Mouse (Mus musculus) limb, embryonic 11.5 days (tissue): Measurements from ENCODE around the gene Hist1h2br. TPM values are rescaled to one million over a fixed set of nuclear protein-coding genes. Genes with fewer than 3 reads are reported as not detected.

ENCODE experiments used
- ATAC-seq: fragments of 200-750 bp; cut with Nextera tagmentation; 2 replicates; pipeline ENCODE4 v1.8.0; 2017; ENCODE audit warnings: low read depth; ENCODE audit not compliant: insufficient number of reproducible peaks, low FRiP score, low TSS enrichment
- DNase-seq: peaks from one replicate; pipeline ENCODE4 v3.0.0-alpha.2; 2015; ENCODE audit warnings: low spot score
- H3K27ac ChIP-seq: fragments of 300-500 bp; sonication (generic); replicated peaks from 2 replicates; pipeline ENCODE4 v1.5.1; 2014; ENCODE audit warnings: low read depth, mild to moderate bottlenecking, low read length
- H3K27me3 ChIP-seq: fragments of 300-500 bp; sonication (generic); 2 replicates; pipeline ENCODE4 v1.6.1; 2014; ENCODE audit warnings: mild to moderate bottlenecking, low read length, mixed read lengths; ENCODE audit not compliant: control insufficient read depth, insufficient read depth
- H3K36me3 ChIP-seq: fragments of 300-500 bp; sonication (generic); 2 replicates; pipeline ENCODE4 v1.6.1; 2014; ENCODE audit warnings: mild to moderate bottlenecking, low read length, moderate library complexity, mixed read lengths; ENCODE audit not compliant: control insufficient read depth, insufficient read depth
- H3K4me1 ChIP-seq: fragments of 300-500 bp; sonication (generic); 2 replicates; pipeline ENCODE4 v1.6.1; 2014; ENCODE audit warnings: low read length, mixed read lengths; ENCODE audit not compliant: control insufficient read depth, insufficient read depth
- H3K4me2 ChIP-seq: fragments of 300-500 bp; sonication (generic); 2 replicates; pipeline ENCODE4 v1.6.1; 2014; ENCODE audit warnings: low read depth, mild to moderate bottlenecking, moderate library complexity; ENCODE audit not compliant: severe bottlenecking
- H3K4me3 ChIP-seq: fragments of 300-500 bp; sonication (generic); 2 replicates; pipeline ENCODE4 v1.5.1; 2014; ENCODE audit warnings: low read depth, low read length
- H3K9ac ChIP-seq: fragments of 300-500 bp; sonication (generic); 2 replicates; pipeline ENCODE4 v1.6.1; 2014; ENCODE audit warnings: mild to moderate bottlenecking, low read length
- H3K9me3 ChIP-seq: fragments of 300-500 bp; sonication (generic); 2 replicates; pipeline ENCODE4 v1.6.1; 2016; ENCODE audit warnings: low read length; ENCODE audit not compliant: control insufficient read depth
- WGBS: fragments of 180-500 bp; shearing (Covaris S2); extraction: QIAGEN DNeasy Blood & Tissue Kit; methylation state at CpG from one replicate; pipeline ENCODE4 v1.1.7; 2014; 5-methylcytosine and 5-hydroxymethylcytosine counted together
- microRNA-seq: library from miRNA; unstranded; fragments of <30 nt; microRNA quantifications from one replicate; pipeline ENCODE4, GENCODE M21; 2016
- polyA plus RNA-seq: library from polyadenylated mRNA; unstranded; fragments of >200 nt; fragmentation: Nextera tagmentation; extraction: Ambion mirVana; gene quantifications from 2 replicates; pipeline ENCODE4 v1.2.1, GENCODE M21; 2014

Gene Hist1h2br
- polyA plus RNA-seq, 1 experiment from 2014 or later = 24.2 TPM

DNA sequence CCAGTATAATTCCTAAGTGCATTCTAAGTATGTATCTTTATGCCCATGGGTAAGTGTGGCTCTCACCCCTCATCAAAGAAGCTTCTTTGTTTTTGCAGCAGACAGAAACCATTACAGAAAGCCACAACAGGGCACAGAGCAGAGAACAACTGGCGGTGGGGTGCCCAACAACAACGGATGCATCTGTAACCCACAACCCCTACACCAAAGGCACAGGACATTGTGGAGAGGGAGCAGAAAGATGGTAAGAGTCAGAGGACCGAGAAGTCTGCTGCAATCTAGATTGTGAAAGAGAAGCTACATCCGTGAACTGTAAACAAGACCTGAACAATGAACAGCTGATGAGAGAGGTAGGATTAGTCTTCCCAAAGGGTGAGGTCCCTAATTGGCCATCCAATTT is 51.0 kb downstream of the Hist1h2br start:
- Histone ChIP-seq H3K4me1 (no peaks in the 10 kb centered on the region), H3K27ac (no peak overlapping the region), H3K4me2 (no peak overlapping the region), H3K36me3 (no peaks in the 10 kb centered on the region), H3K4me3 (no peak overlapping the region), H3K9me3 (no peaks in the 10 kb centered on the region), H3K9ac (no peak overlapping the region), H3K27me3 (no peaks in the 10 kb centered on the region)
- ATAC-seq (no peak), DNase-seq (no peak)
- 82% methylated on average over 4 of the region's 4 CpGs for WGBS

Small RNA genes within 50 kb of the gene (microRNA-seq; reads per million reads assigned to microRNA genes)
- not detected for gene Gm19658
- not detected for gene Gm44346
- gene Gm44466 = not detected

Other genes with a start within 250 kb of the Hist1h2br start
- gene Olfr1362, start 219.7 kb upstream of the Hist1h2br start, polyA plus RNA-seq = not detected in 2 replicates
- gene Olfr11, start 191.2 kb upstream of the Hist1h2br start, polyA plus RNA-seq = not detected in 2 replicates
- not detected in 2 replicates for gene Olfr1361, start 170.4 kb upstream of the Hist1h2br start, polyA plus RNA-seq
- not detected in 2 replicates for gene Olfr1360, start 156.3 kb upstream of the Hist1h2br start, polyA plus RNA-seq
- not detected in 2 replicates for gene Olfr1359, start 135.6 kb upstream of the Hist1h2br start, polyA plus RNA-seq
- 2.2 and 2.9 TPM in 2 replicates for gene Hist1h2bl, start 117.6 kb upstream of the Hist1h2br start, polyA plus RNA-seq
- gene Hist1h2ai, start 117.3 kb upstream of the Hist1h2br start, polyA plus RNA-seq = 16.9 and 20.4 TPM in 2 replicates
- gene Hist1h3h, start 116.1 kb upstream of the Hist1h2br start, polyA plus RNA-seq = 13.2 and 15.5 TPM in 2 replicates
- 7.6 and 9.2 TPM in 2 replicates for gene Hist1h2bm, start 111.7 kb upstream of the Hist1h2br start, polyA plus RNA-seq
- gene Hist1h4j, start 98.7 kb upstream of the Hist1h2br start, polyA plus RNA-seq = 1.1 and 1.7 TPM in 2 replicates
- 3.4 and 7.1 TPM in 2 replicates for gene Hist1h4k, start 83.2 kb upstream of the Hist1h2br start, polyA plus RNA-seq
- 6.1 and 9.4 TPM in 2 replicates for gene Hist1h2ak, start 79.9 kb upstream of the Hist1h2br start, polyA plus RNA-seq
- 1.8 and 2.6 TPM in 2 replicates for gene Hist1h2bn, start 79.6 kb upstream of the Hist1h2br start, polyA plus RNA-seq
- gene Hist1h1b, start 53.1 kb upstream of the Hist1h2br start, polyA plus RNA-seq = 20.0 and 21.2 TPM in 2 replicates
- 294 and 298 TPM in 2 replicates for gene Hist1h3i, start 50.4 kb upstream of the Hist1h2br start, polyA plus RNA-seq
- gene Hist1h2an, start 46.5 kb upstream of the Hist1h2br start, polyA plus RNA-seq = 7.5 and 10.7 TPM in 2 replicates
- 1.7 and 4.9 TPM in 2 replicates for gene Hist1h2bp, start 46.3 kb upstream of the Hist1h2br start, polyA plus RNA-seq
- gene Hist1h2bq, start 23.5 kb upstream of the Hist1h2br start, polyA plus RNA-seq = 21.3 and 25.2 TPM in 2 replicates
- gene Hist1h2ao, start 23.3 kb upstream of the Hist1h2br start, polyA plus RNA-seq = 2.5 and 3.6 TPM in 2 replicates
- gene Hist1h4m, start 22.0 kb upstream of the Hist1h2br start, polyA plus RNA-seq = not detected in 2 replicates
- gene Hist1h4n, start 1.5 kb upstream of the Hist1h2br start, polyA plus RNA-seq = 11.8 and 15.0 TPM in 2 replicates
- 6,460 and 6,662 TPM in 2 replicates for gene Hist1h2ap, start 236 bp upstream of the Hist1h2br start, polyA plus RNA-seq
- gene Zfp184, start 111.4 kb downstream of the Hist1h2br start, polyA plus RNA-seq = 26.9 and 28.8 TPM in 2 replicates
- gene Pom121l2, start 147.5 kb downstream of the Hist1h2br start, polyA plus RNA-seq = 0.31 and 0.38 TPM in 2 replicates
- gene Prss16, start 176.0 kb downstream of the Hist1h2br start, polyA plus RNA-seq = 0.20 and 0.21 TPM in 2 replicates
- gene Hist1h2ah, start 201.8 kb downstream of the Hist1h2br start, polyA plus RNA-seq = 5.5 and 22.0 TPM in 2 replicates
- 13.8 and 14.0 TPM in 2 replicates for gene Hist1h2bk, start 202.1 kb downstream of the Hist1h2br start, polyA plus RNA-seq
- gene Hist1h4i, start 207.6 kb downstream of the Hist1h2br start, polyA plus RNA-seq = 29.4 and 30.2 TPM in 2 replicates
- gene Hist1h2ag, start 209.2 kb downstream of the Hist1h2br start, polyA plus RNA-seq = 75.3 and 79.2 TPM in 2 replicates
- gene Hist1h2bj, start 209.5 kb downstream of the Hist1h2br start, polyA plus RNA-seq = 18.9 and 19.9 TPM in 2 replicates